In the genomic region with DNA sequence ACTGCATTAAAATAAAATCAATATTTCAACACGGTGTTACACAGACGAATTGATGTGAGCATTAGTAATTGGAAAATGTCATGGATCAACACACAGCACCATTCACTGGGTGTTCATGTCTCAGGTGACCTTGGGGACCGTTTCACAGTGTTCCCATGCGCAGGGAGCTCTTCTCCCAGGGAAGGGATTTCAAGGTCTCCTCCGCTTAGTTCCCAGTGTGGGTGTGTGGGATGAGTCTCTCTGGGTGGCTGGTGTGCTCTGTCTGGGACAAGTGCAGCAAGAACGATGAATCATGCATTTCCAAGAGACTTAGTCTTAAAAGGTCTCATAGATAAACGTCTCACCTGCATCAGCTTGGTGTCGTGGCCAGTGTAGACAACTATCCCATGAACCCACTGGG, we compare ENCODE assay signal across 19 mouse cellular contexts.
DNase-seq lines count a peak whose midpoint lies in the region; ATAC-seq lines count a peak whose summit lies in the region.
"Had no signal": no experiment of that assay in that cellular context is flagged by ENCODE, and none has a peak within 500 bp of the region (broad histone marks: within the 10 kb centered on the region; RNA-seq: fewer than 3 reads in every experiment).

No protein-coding gene starts in this region.

- peak; percentile 70 to 90 for DNase-seq in adrenal gland, adult (ENCODE audit: inconsistent age in 2 of 2, low spot score in 1 of 2)
- DNase-seq in adrenal gland, postnatal 4 days (ENCODE audit: low spot score in 2 of 2), result no peak
- peak; percentile 72 for DNase-seq in ovary, adult 18-20 months (ENCODE audit: low spot score)
- DNase-seq in ovary, postnatal 10 days (ENCODE audit: low spot score), result no peak
- DNase-seq in adrenal gland, adult 2 months, result peak; percentile 65
- DNase-seq in adrenal gland, postnatal 36 days, result peak; percentile 48 to 76
- DNase-seq in MN1 (ENCODE audit: low spot score), result no peak
- DNase-seq: B cell, adult 2 months; cerebellum, adult 18-20 months; cerebellum, adult 9-11 months; cerebellum, postnatal 36 days; forebrain, postnatal 0 days; gastrocnemius, postnatal 36 days; heart, adult 18-20 months; heart, postnatal 14 days had no signal

- ATAC-seq in erythroid progenitor cell, adult 5-6 weeks (replicated peaks; ENCODE audit: low FRiP score, poor library complexity, severe bottlenecking), result no peak; the same call in 1 of the 2 replicates
- ATAC-seq: CD4-positive, CD25-positive, alpha-beta regulatory T cell, adult 4 months; forebrain, embryonic 13.5 days; forebrain, postnatal 0 days; hindbrain, postnatal 0 days had no signal

Comparison
In these comparisons a context has a peak if more than half of its experiments do, and no peak if none do; other contexts are left out.
1. DNase-seq: peak in adrenal gland, adult (2 of 2), ovary, adult 18-20 months (single experiment), adrenal gland, adult 2 months (single experiment) and adrenal gland, postnatal 36 days (2 of 2); none in adrenal gland, postnatal 4 days (0 of 2), ovary, postnatal 10 days (single experiment) and MN1 (single experiment).